Mouse (Mus musculus) C3H10T1/2 (cell line): ENCODE data around the gene Cavin1. TPM values are rescaled to one million over a fixed set of nuclear protein-coding genes. Genes with fewer than 3 reads are reported as not detected.

Experiments used
- polyA plus RNA-seq, 2 experiments: library from polyadenylated mRNA; unstranded; fragments of >200 nt; fragmentation: generic; extraction: Trizol; gene quantifications; one replicate each; pipeline ENCODE4 v1.2.1; 2012; ENCODE audit warnings: missing spikeins in 2 of 2

Gene Cavin1
- polyA plus RNA-seq: 1,000 to 10,000 TPM in 1 of 2 experiments, 100 to 1,000 TPM in 1; 353 to 1,064 TPM

GRCm38 (mm10) chr11:100970557-100970937 lies at the start of gene Cavin1:
Gene Cavin1, minus strand, starts transcription at chr11:100970887.

GRCm38 (mm10) chr11:101009046-101009887 lies 38.6 kb upstream of the Cavin1 start, which contains the start of gene Atp6v0a1:
Gene Atp6v0a1, plus strand, starts transcription at chr11:101009452.

GRCm38 (mm10) chr11:100939512-100940151 lies 31.1 kb downstream of the Cavin1 start, which contains the start of gene Stat3:
Gene Stat3, minus strand, starts transcription at chr11:100939540.

Other genes starting within 250 kb of the Cavin1 start
- gene Rab5c, start 232.7 kb downstream of the Cavin1 start, polyA plus RNA-seq: 100 to 1,000 TPM; 160 to 229 TPM
- under 1 TPM in 1 of 2 experiments, not detected in 1; 0.01 TPM for gene Kcnh4, start 210.9 kb downstream of the Cavin1 start, polyA plus RNA-seq
- not detected for gene Hcrt, start 208.0 kb downstream of the Cavin1 start, polyA plus RNA-seq
- gene Ghdc, start 199.9 kb downstream of the Cavin1 start, polyA plus RNA-seq: 10 to 100 TPM in 1 of 2 experiments, 1 to 10 TPM in 1; 5.6 to 24.7 TPM
- gene Stat5b, start 120.2 kb downstream of the Cavin1 start, polyA plus RNA-seq: 10 to 100 TPM in 1 of 2 experiments, 1 to 10 TPM in 1; 4.0 to 25.5 TPM
- 10 to 100 TPM in 1 of 2 experiments, 1 to 10 TPM in 1; 5.4 to 67.1 TPM for gene Stat5a, start 111.5 kb downstream of the Cavin1 start, polyA plus RNA-seq
- 10 to 100 TPM in 1 of 2 experiments, 1 to 10 TPM in 1; 5.2 to 83.6 TPM for gene Stat3, start 31.3 kb downstream of the Cavin1 start, polyA plus RNA-seq
- 10 to 100 TPM; 22.1 to 58.2 TPM for gene Atp6v0a1, start 38.6 kb upstream of the Cavin1 start, polyA plus RNA-seq
- gene Naglu, start 99.1 kb upstream of the Cavin1 start, polyA plus RNA-seq: 10 to 100 TPM; 21.6 to 69.1 TPM
- gene Hsd17b1, start 107.5 kb upstream of the Cavin1 start, polyA plus RNA-seq: under 1 TPM; 0.02 to 0.50 TPM
- gene Coasy, start 111.7 kb upstream of the Cavin1 start, polyA plus RNA-seq: 10 to 100 TPM; 24.7 to 42.6 TPM
- gene Mlx, start 116.4 kb upstream of the Cavin1 start, polyA plus RNA-seq: 10 to 100 TPM; 23.4 to 30.0 TPM
- 10 to 100 TPM; 10.9 to 17.0 TPM for gene Psmc3ip, start 124.5 kb upstream of the Cavin1 start, polyA plus RNA-seq
- gene Retreg3, start 149.0 kb upstream of the Cavin1 start, polyA plus RNA-seq: 10 to 100 TPM; 18.5 to 57.2 TPM
- 100 to 1,000 TPM in 1 of 2 experiments, 10 to 100 TPM in 1; 79.8 to 132 TPM for gene Tubg1, start 149.1 kb upstream of the Cavin1 start, polyA plus RNA-seq
- gene Tubg2, start 185.0 kb upstream of the Cavin1 start, polyA plus RNA-seq: under 1 TPM; 0.08 to 0.42 TPM
- 1 to 10 TPM in 1 of 2 experiments, under 1 TPM in 1; 0.25 to 4.2 TPM for gene Cntnap1, start 199.6 kb upstream of the Cavin1 start, polyA plus RNA-seq
- 10 to 100 TPM; 19.4 to 50.6 TPM for gene Plekhh3, start 200.5 kb upstream of the Cavin1 start, polyA plus RNA-seq
- 1 to 10 TPM in 1 of 2 experiments, under 1 TPM in 1; 0.15 to 1.9 TPM for gene Ccr10, start 204.6 kb upstream of the Cavin1 start, polyA plus RNA-seq